Mouse (Mus musculus): ENCODE measurements around the gene Dok4. TPM values are rescaled to one million over a fixed set of nuclear protein-coding genes. Genes with fewer than 3 reads are reported as not detected.
A peak's percentile ranks its signal among the peaks of the same experiment; 100 is the strongest.

Dok4 gene
- total RNA-seq (2021) = 10 to 100 TPM; 34.2 to 44.2 TPM

- intact Hi-C loops (cut with DNase I) = no loop called here
- DNase-seq = peak; percentile 92 to 93
These were observed at the start of gene Dok4 for GRCm38 (mm10) chr8:94876197-94876730. TSS of gene Dok4 (minus strand) at chr8:94876330.

GRCm38 (mm10) chr8:94923405-94923804 is 47.3 kb upstream of the Dok4 start, which contains the start of gene Adgrg5:
TSS of gene Adgrg5 (plus strand) at chr8:94923694.
- intact Hi-C loops (cut with DNase I) = no loop called here
- DNase-seq = no peak

- intact Hi-C loops (cut with DNase I) = no loop called here
- DNase-seq = peak; percentile 36 to 48
These were observed 46.5 kb upstream of the Dok4 start for GRCm38 (mm10) chr8:94922602-94923001.

GRCm38 (mm10) chr8:94922176-94922575 is 46.0 kb upstream of the Dok4 start:
- DNase-seq = no peak

GRCm38 (mm10) chr8:94919256-94919655 is 43.1 kb upstream of the Dok4 start:
- intact Hi-C loops (cut with DNase I) = no loop called here
- no peak for DNase-seq

More at GRCm38 (mm10) chr8:94922176-94922575, 46.0 kb upstream of the Dok4 start:
- intact Hi-C loops (cut with DNase I) = no loop called here

- intact Hi-C loops (cut with DNase I) = no loop called here
These were observed 41.8 kb upstream of the Dok4 start, which contains the start of gene Ccdc102a for GRCm38 (mm10) chr8:94917851-94918495. TSS of gene Ccdc102a (minus strand) at chr8:94918098.

GRCm38 (mm10) chr8:94917352-94917751 is 41.2 kb upstream of the Dok4 start:
- DNase-seq = peak; percentile 98
- intact Hi-C loops (cut with DNase I) = no loop called here

More at GRCm38 (mm10) chr8:94917851-94918495, 41.8 kb upstream of the Dok4 start, which contains the start of gene Ccdc102a:
- DNase-seq = peak; percentile 72 to 77

- intact Hi-C loops (cut with DNase I) = no loop called here
- DNase-seq = no peak
These were observed 40.8 kb upstream of the Dok4 start for GRCm38 (mm10) chr8:94916960-94917324.

- intact Hi-C loops (cut with DNase I) = no loop called here
- DNase-seq = no peak
These were observed 40.3 kb upstream of the Dok4 start for GRCm38 (mm10) chr8:94916311-94916959.

- peak; percentile 50 to 52 for DNase-seq
- intact Hi-C loops (cut with DNase I) = loop anchor here (5.0 kb wide), 1 partner anchor 207 kb away; no protein-coding TSS in a partner anchor
These were observed 38.6 kb upstream of the Dok4 start for GRCm38 (mm10) chr8:94914701-94915101.

- DNase-seq = no peak
- intact Hi-C loops (cut with DNase I) = loop anchor here (5.0 kb wide), 1 partner anchor 207 kb away; no protein-coding TSS in a partner anchor
These were observed 38.1 kb upstream of the Dok4 start for GRCm38 (mm10) chr8:94914256-94914655.

GRCm38 (mm10) chr8:94913061-94913660 is 37.0 kb upstream of the Dok4 start:
- DNase-seq = peak; percentile 62 to 76
- intact Hi-C loops (cut with DNase I) = loop anchor here (5.0 kb wide), 1 partner anchor 206 kb away; no protein-coding TSS in a partner anchor

- peak; percentile 87 to 94 for DNase-seq
- intact Hi-C loops (cut with DNase I) = loop anchor here (1.0 to 2.0 kb wide), 3 partner anchors 35 to 94 kb away; no protein-coding TSS in a partner anchor
These were observed 32.7 kb upstream of the Dok4 start for GRCm38 (mm10) chr8:94908847-94909246.

- intact Hi-C loops (cut with DNase I) = loop anchor here (1.0 to 2.0 kb wide), 2 partner anchors 85 to 93 kb away; no protein-coding TSS in a partner anchor
- DNase-seq = peak in 1 of 2 experiments; percentile 44
These were observed 31.6 kb upstream of the Dok4 start for GRCm38 (mm10) chr8:94907591-94908300.

GRCm38 (mm10) chr8:94904450-94905175 is 28.5 kb upstream of the Dok4 start:
- intact Hi-C loops (cut with DNase I) = loop anchor here (1.0 kb wide), 1 partner anchor 30 kb away; no protein-coding TSS in a partner anchor
- DNase-seq = peak; percentile 93 to 96

GRCm38 (mm10) chr8:94903709-94904108 is 27.6 kb upstream of the Dok4 start:
- no peak for DNase-seq
- intact Hi-C loops (cut with DNase I) = no loop called here

GRCm38 (mm10) chr8:94901031-94901430 is 24.9 kb upstream of the Dok4 start:
- intact Hi-C loops (cut with DNase I) = no loop called here
- peak; percentile 32 to 48 for DNase-seq

- intact Hi-C loops (cut with DNase I) = no loop called here
- DNase-seq = peak; percentile 49 to 65
These were observed 24.5 kb upstream of the Dok4 start for GRCm38 (mm10) chr8:94900617-94901016.

GRCm38 (mm10) chr8:94899262-94899661 is 23.1 kb upstream of the Dok4 start:
- no peak for DNase-seq
- intact Hi-C loops (cut with DNase I) = no loop called here

- no peak for DNase-seq
- intact Hi-C loops (cut with DNase I) = no loop called here
These were observed 16.8 kb upstream of the Dok4 start for GRCm38 (mm10) chr8:94892917-94893316.

Measured in heart, postnatal 10 days (tissue).